Mouse (Mus musculus): ENCODE measurements around the gene Gm2832.
"Not testable (repeated sequence)": the region's sequence is repeated elsewhere in the genome, so short reads cannot be mapped to it uniquely, and the experiment has no call there.

Gm2832 gene

GRCm38 (mm10) chr14:41278505-41278904 lies at the start of gene Gm2832:
Gm2832 (plus strand) TSS chr14:41278805.
- DNase-seq = not testable (repeated sequence)

GRCm38 (mm10) chr14:41263296-41263695 lies 15.3 kb upstream of the Gm2832 start:
- DNase-seq = peak; percentile 11

GRCm38 (mm10) chr14:41263853-41264755 lies 14.5 kb upstream of the Gm2832 start:
- not testable (repeated sequence) for DNase-seq

- DNase-seq = not testable (repeated sequence)
These were observed 13.6 kb upstream of the Gm2832 start for GRCm38 (mm10) chr14:41264756-41265566.

GRCm38 (mm10) chr14:41285965-41286364 lies 7.4 kb downstream of the Gm2832 start:
- not testable (repeated sequence) for DNase-seq
